Mouse (Mus musculus) forebrain, embryonic 11.5 days (tissue): ENCODE results near the gene Cyp4x1. TPM values are rescaled to one million over a fixed set of nuclear protein-coding genes. Genes with fewer than 3 reads are reported as not detected.

Experiments
- ATAC-seq: fragments of 200-750 bp; cut with Nextera tagmentation; replicated peaks from 2 replicates; pipeline ENCODE4 v1.8.0; 2017; ENCODE audit warnings: moderate TSS enrichment; ENCODE audit not compliant: low FRiP score
- DNase-seq: peaks from one replicate; pipeline ENCODE4 v3.0.0-alpha.2; 2017; ENCODE audit warnings: low spot score
- H3K27ac ChIP-seq: fragments of 300-500 bp; sonication (generic); 2 replicates; pipeline ENCODE4 v1.5.1; 2014; ENCODE audit warnings: low read depth, low read length
- H3K27me3 ChIP-seq: fragments of 300-500 bp; sonication (generic); 2 replicates; pipeline ENCODE4 v1.6.1; 2014; ENCODE audit warnings: mild to moderate bottlenecking, low read length, mixed read lengths; ENCODE audit not compliant: control insufficient read depth, insufficient read depth
- H3K36me3 ChIP-seq: fragments of 300-500 bp; sonication (generic); 2 replicates; pipeline ENCODE4 v1.6.1; 2014; ENCODE audit warnings: mild to moderate bottlenecking, low read length, moderate library complexity, mixed read lengths; ENCODE audit not compliant: control insufficient read depth, insufficient read depth
- H3K4me1 ChIP-seq: fragments of 300-500 bp; sonication (generic); replicated peaks from 2 replicates; pipeline ENCODE4 v1.6.1; 2014; ENCODE audit warnings: low read length, mixed read lengths; ENCODE audit not compliant: control insufficient read depth, insufficient read depth
- H3K4me2 ChIP-seq: fragments of 300-500 bp; sonication (generic); 2 replicates; pipeline ENCODE4 v1.6.1; 2014; ENCODE audit warnings: low read depth, mild to moderate bottlenecking, low read length, moderate library complexity, mixed read lengths; ENCODE audit not compliant: severe bottlenecking
- H3K4me3 ChIP-seq: fragments of 300-500 bp; sonication (generic); 2 replicates; pipeline ENCODE4 v1.5.1; 2014; ENCODE audit warnings: low read depth, low read length
- H3K9ac ChIP-seq: fragments of 300-500 bp; sonication (generic); 2 replicates; pipeline ENCODE4 v1.6.1; 2014; ENCODE audit warnings: low read length
- H3K9me3 ChIP-seq: fragments of 300-500 bp; sonication (generic); 2 replicates; pipeline ENCODE4 v1.6.1; 2016; ENCODE audit warnings: low read length, mixed read lengths; ENCODE audit not compliant: control insufficient read depth
- WGBS: fragments of 180-500 bp; shearing (Covaris S2); extraction: QIAGEN DNeasy Blood & Tissue Kit; methylation state at CpG from one replicate; pipeline ENCODE4 v1.1.7; 2014; 5-methylcytosine and 5-hydroxymethylcytosine counted together
- polyA plus RNA-seq: library from polyadenylated mRNA; unstranded; fragments of >200 nt; fragmentation: Nextera tagmentation; extraction: Ambion mirVana; gene quantifications from 2 replicates; pipeline ENCODE4 v1.2.1, GENCODE M21; 2014

Gene Cyp4x1
- polyA plus RNA-seq, 1 experiment from 2014 or later: 0.31 TPM

DNA sequence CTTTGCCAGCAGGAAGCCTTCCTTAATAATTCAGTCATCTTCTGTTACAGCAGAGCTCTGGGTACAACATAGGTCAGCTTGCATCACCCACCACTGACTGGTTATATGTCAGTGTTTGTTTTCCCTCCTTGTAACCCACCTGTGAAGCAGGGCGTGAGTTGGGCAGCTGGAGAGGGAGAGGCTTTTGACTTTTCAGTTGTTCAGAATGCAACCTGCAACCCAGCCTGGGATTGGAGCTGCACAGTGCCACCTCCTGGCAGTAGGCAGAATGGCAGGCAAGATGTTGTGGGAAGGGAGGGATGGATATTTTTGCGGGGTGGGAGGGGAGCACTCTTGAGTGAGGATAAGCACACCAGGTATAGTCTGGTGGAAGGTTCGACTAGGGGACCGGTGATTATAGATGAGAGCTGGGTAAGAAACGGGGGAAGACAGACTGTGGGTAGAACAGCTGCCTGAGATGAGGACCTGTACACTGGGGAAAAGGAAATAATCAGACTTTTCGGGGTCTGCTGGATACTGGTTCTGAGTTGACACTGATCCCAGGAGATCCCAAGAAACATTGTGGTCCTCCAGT, 48.5 kb downstream of the Cyp4x1 start:
- peak; percentile 76 for DNase-seq
- H3K27ac ChIP-seq: no peak overlapping the region
- no peak overlapping the region for H3K4me3 ChIP-seq
- peak; percentile 50 for ATAC-seq
- H3K9ac ChIP-seq: no peak overlapping the region
- no peaks in the 10 kb centered on the region for H3K9me3 ChIP-seq
- H3K4me1 ChIP-seq: no peaks in the 10 kb centered on the region
- H3K36me3 ChIP-seq: no peaks in the 10 kb centered on the region
- WGBS: 25% methylated on average over 6 of the region's 6 CpGs
- H3K27me3 ChIP-seq: peaks cover 2% of the 10 kb centered on the region; the same call in 1 of the 2 replicates
- no peak overlapping the region for H3K4me2 ChIP-seq

DNA sequence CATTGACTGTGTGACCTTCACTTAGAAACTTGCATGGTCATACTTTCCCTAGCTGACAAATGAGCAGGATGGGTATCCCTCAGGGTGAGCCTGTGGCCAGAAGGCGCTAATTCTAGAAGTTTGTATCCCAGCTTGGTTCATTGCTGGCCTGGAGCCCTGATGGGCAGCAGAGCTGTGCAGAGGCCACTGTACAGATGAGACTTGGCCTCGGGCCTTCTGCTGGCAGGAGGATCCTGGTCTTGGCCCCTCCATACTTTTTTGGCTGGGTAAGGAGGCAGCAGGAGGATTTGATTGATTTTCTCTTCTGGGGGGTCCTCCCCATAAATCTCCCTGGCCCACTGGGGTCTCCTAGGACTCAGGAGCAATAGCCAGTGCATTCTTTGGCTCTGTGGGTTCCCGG, 51.0 kb downstream of the Cyp4x1 start:
- Histone ChIP-seq H3K27me3 (no peaks in the 10 kb centered on the region), H3K4me3 (no peak overlapping the region), H3K27ac (no peak overlapping the region), H3K4me1 (peaks cover 18% of the 10 kb centered on the region), H3K9me3 (no peaks in the 10 kb centered on the region), H3K36me3 (no peaks in the 10 kb centered on the region), H3K4me2 (no peak overlapping the region), H3K9ac (no peak overlapping the region)
- WGBS: 88% methylated on average over 3 of the region's 3 CpGs
- ATAC-seq: no peak
- DNase-seq: no peak

DNA sequence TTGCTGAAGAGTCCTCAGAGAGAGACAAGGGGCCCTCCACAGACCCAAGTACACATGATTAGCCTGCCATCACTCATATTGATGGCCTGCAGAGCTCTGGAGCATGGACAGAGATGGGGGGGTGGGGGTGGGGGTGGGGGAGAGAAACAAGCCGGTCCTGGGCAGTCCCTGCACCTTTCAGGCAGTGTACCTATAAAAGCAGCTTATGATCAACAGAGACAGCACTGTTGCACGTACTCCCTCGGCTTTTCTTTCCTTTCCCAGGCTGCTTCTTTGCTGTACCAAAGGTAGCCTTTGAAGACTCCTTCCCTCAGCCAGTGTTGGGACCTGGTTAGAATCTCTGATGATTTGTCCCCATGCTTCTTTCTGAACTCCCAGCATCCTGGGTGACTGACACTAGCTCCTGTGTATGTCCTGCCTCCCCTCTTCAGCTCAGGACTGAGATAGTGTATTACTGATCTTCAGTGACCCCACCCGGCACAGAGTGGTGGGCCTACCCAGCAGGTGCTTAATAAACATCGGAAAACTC, 54.2 kb downstream of the Cyp4x1 start:
- peak; percentile 29 for ATAC-seq

DNA sequence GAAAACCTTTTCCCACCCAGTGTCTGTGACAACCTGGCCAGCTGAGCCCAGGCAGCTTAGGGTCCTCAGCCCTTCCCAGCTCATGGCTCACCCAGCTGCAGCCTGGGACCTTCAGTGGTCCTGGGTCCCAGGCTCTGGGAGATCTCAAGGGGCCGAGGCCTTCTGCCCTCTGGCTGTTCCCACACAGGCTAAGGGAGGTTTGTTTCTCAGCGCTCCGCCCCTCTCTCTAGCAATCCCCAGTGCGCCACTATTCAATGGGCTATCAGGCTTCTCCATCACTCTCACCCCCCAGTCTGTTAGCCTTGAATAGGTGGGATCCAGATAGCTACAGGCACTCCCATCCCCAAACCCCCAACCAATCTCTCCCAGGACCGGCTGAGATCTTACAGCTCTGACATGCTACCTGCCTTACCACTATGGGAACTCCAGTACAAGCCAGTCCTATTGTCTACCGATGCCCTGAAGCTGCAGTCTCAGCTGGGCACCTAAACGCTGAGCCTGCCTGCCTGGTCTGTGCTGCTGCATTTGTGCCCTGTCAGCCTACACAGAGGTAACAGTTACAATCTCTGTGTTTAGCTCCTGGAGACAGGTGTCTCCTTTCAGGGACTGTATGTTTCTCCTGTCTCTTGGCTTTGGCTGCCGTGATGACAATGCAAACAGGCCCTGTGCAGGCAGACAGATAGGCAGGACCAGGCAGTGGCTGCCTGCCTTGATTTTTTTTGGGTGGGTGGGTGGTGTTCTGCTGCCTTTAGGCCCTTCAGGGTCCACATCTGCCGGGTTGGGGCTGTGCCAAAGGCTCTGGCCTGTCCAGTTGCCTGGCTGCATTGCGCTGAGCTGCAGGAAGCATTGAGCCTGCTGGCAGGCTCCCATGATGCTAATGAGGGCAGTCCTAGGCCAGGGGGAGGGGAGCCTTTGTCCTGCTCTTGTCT, 54.9 kb downstream of the Cyp4x1 start:
- Histone ChIP-seq H3K4me1 (peaks cover 18% of the 10 kb centered on the region), H3K36me3 (no peaks in the 10 kb centered on the region), H3K4me2 (peak overlapping the region; percentile 12; the same call in 1 of the 2 replicates), H3K4me3 (no peak overlapping the region), H3K9ac (peak overlapping the region; percentile 49), H3K27me3 (no peaks in the 10 kb centered on the region), H3K9me3 (no peaks in the 10 kb centered on the region), H3K27ac (peak overlapping the region; percentile 57; the same call in 1 of the 2 replicates)
- DNase-seq (peak; percentile 80), ATAC-seq (peak; percentile 85)
- 14% methylated on average over 10 of the region's 10 CpGs for WGBS

More for the DNA sequence above, 54.2 kb downstream of the Cyp4x1 start:
- 11% methylated on average over 5 of the region's 5 CpGs for WGBS
- no peaks in the 10 kb centered on the region for H3K36me3 ChIP-seq
- H3K9ac ChIP-seq: no peak overlapping the region; the same call in 1 of the 2 replicates
- H3K27me3 ChIP-seq: no peaks in the 10 kb centered on the region
- H3K9me3 ChIP-seq: no peaks in the 10 kb centered on the region
- peaks cover 18% of the 10 kb centered on the region for H3K4me1 ChIP-seq
- DNase-seq: no peak
- peak overlapping the region; percentile 57 for H3K27ac ChIP-seq
- no peak overlapping the region for H3K4me3 ChIP-seq
- H3K4me2 ChIP-seq: peak overlapping the region; percentile 12; the same call in 1 of the 2 replicates

DNA sequence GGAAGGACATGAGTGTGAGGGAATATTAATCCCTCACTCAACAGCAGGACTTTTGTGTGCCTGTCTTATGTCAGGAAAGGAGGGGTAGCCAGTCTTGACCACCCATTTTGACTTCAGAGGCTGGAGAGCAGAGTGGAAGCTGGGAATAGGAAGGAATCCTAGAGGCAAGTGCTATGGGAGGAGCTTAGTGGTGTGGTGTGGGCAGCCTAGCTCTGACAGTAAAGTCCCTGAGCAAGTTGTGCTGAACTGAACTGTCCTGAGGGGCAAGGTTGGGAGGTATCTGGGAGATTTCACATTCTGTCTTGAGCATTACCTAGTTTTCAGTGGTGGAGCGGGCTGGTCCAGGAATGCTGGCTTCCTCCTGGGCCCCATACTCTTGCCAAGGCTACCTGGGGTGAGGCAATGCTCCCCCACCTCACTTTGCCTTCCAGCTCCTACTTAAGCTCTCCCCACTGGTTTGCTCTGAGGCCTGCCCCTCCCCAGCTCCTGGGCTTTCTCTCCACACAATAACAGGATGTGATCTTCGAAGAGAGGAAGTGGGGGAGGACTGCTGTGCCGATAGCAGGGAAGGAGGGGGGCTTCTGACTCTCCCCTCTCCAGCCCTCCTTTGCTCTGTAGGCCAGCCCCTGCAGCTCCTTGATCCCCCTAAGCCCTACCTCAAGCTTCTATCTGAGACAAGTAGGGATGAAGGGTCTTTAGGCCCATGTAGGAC, 58.7 kb downstream of the Cyp4x1 start:
- Histone ChIP-seq H3K9ac (no peak overlapping the region), H3K4me2 (no peak overlapping the region), H3K27ac (no peak overlapping the region), H3K36me3 (no peaks in the 10 kb centered on the region), H3K4me3 (no peak overlapping the region), H3K9me3 (no peaks in the 10 kb centered on the region), H3K27me3 (no peaks in the 10 kb centered on the region), H3K4me1 (peaks cover 18% of the 10 kb centered on the region)
- WGBS: 38% methylated on average over 3 of the region's 3 CpGs
- ATAC-seq (no peak), DNase-seq (no peak)

DNA sequence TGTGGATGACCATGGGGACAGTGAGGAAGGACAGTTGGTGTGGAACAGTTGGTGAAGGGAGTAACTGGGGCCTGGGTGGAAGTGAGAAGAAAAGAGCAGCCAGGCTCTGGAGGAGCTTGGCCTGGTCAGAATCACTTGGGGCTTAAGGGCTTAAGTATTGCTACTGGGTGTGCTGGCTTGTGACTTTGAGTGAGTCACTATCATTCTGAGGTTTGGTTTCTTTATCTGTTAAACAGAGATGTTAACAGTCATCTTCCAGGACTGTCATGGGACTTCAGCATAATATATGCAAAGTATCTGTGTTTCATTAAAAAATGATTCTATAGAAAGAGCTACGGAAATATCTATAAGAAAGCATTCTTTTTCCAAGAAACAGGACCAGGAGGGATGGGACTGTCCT, 59.3 kb downstream of the Cyp4x1 start:
- H3K9me3 ChIP-seq: no peaks in the 10 kb centered on the region
- no peaks in the 10 kb centered on the region for H3K27me3 ChIP-seq
- no peak overlapping the region for H3K9ac ChIP-seq
- H3K4me3 ChIP-seq: no peak overlapping the region
- H3K36me3 ChIP-seq: no peaks in the 10 kb centered on the region
- WGBS: 85% methylated on average over 1 of the region's 1 CpGs
- no peak overlapping the region for H3K27ac ChIP-seq
- ATAC-seq (no peak), DNase-seq (no peak)
- H3K4me1 ChIP-seq: peaks cover 13% of the 10 kb centered on the region
- no peak overlapping the region for H3K4me2 ChIP-seq

DNA sequence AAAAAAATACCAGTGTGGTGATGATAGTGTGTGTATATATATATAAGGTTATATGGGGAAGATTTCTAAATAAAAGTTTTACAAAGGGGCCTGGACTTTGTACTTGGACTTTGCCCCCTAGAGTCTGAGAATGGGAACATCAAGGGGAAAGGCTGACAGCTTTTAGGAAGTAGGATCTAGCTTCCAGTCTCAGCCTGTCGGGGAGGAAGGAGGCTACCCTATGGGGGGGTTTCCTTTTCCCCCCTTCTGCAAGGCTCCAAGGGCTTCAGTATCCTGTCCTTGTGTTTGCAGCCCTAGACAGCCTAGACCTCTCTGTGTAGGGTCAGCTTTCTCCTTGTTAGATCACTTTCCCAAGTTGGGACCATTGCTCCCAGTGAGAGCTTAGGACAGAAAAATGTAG, 62.4 kb downstream of the Cyp4x1 start:
- Histone ChIP-seq H3K27me3 (no peaks in the 10 kb centered on the region), H3K9me3 (no peaks in the 10 kb centered on the region), H3K36me3 (no peaks in the 10 kb centered on the region), H3K4me2 (no peak overlapping the region), H3K4me3 (no peak overlapping the region), H3K4me1 (no peaks in the 10 kb centered on the region), H3K27ac (no peak overlapping the region), H3K9ac (no peak overlapping the region)
- no peak for ATAC-seq
- DNase-seq: no peak
- WGBS: 60% methylated on average over 1 of the region's 1 CpGs

DNA sequence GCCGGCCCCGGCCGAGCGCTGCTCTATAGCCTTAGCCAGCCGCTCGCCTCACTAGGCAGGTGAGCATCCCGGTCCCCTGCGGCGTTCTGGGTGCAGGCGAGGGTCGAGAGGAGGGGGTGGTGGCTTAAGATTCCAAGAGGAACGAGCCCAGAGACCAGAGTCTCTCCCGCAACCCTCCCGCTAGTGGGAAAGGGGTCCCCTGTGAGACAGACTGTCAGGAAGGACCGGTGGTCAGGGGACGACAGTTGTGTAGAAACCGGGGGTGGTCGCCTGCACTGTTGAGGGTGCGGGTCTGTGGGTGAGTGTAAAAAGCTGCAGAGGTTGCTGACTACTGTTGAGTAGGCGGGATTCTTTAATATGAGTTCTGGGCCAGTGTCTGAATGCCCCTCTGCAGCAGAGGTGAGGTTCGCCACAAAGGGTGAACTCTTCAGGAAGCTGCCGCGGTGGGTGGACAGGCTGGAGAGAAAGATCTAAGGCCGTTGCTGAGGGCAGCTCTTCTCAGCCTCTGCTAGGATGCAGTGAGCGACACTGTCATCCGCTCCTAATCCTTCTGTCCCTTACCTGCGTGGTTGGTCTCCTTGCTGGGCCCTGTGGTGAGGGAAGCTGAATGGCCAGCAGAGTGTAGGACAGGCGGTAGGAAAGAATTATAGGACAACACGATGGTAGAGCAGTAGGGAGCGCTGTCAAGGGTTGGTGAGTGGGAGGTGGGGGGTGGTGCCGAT, 70.4 kb downstream of the Cyp4x1 start:
- H3K4me2 ChIP-seq: peak overlapping the region; percentile 88
- H3K4me1 ChIP-seq: peaks cover 4% of the 10 kb centered on the region; the same call in 1 of the 2 replicates
- no peaks in the 10 kb centered on the region for H3K9me3 ChIP-seq
- 2% methylated on average over 31 of the region's 31 CpGs for WGBS
- H3K4me3 ChIP-seq: peak overlapping the region; percentile 31
- H3K9ac ChIP-seq: peak overlapping the region; percentile 9
- DNase-seq: no peak
- H3K36me3 ChIP-seq: no peaks in the 10 kb centered on the region
- H3K27ac ChIP-seq: no peak overlapping the region
- peaks cover 75% of the 10 kb centered on the region for H3K27me3 ChIP-seq
- ATAC-seq: peak; percentile 22; the same call in 1 of the 2 replicates
